Mouse (Mus musculus) embryonic stem cell, embryonic (primary cell): ENCODE data around the gene Hinfp.

Experiments
- CTCF ChIA-PET, 4 experiments: fragments of 300-600 bp in 2 of 4; fragments of 350-600 bp in 2 of 4; sonication (Branson Sonifier 250); formaldehyde crosslinking; loops; one replicate each; lab custom pipeline; 2022; ENCODE audit warnings: inconsistent platforms in 2 of 4; lab: Charles Lee
- POLR2A ChIA-PET, 4 experiments: fragments of 300-600 bp in 2 of 4; fragments of 350-600 bp in 2 of 4; sonication (Branson Sonifier 250); formaldehyde crosslinking; loops; one replicate each; lab custom pipeline; 2022; ENCODE audit warnings: antibody characterized with exemption in 4 of 4, inconsistent platforms in 1 of 4; lab: Charles Lee

The Hinfp gene

GRCm38 (mm10) chr9:44325032-44325767 lies 19.7 kb upstream of the Hinfp start:
- ChIA-PET POLR2A (interaction anchor here (0.6 to 16.0 kb wide), 42 partner anchors 9 to 442 kb away, joined by 3 to 483 read pairs (median 9); partner anchors contain the start of genes H2afx (in 4 of the 4), Cbl (in 2 of the 4), Hmbs (in 2 of the 4) and Vps11 (in 2 of the 4)), CTCF (interaction anchor here in 3 of 4 experiments (0.7 to 2.3 kb wide), 9 partner anchors 8 to 248 kb away, joined by 3 to 16 read pairs (median 4); partner anchors contain the start of genes Vps11 (in 2 of the 3), Ccdc153 (in 1 of the 3), H2afx (in 1 of the 3) and Hyou1 (in 1 of the 3))

- POLR2A ChIA-PET: interaction anchor here (0.9 to 16.0 kb wide), 11 partner anchors 10 to 90 kb away, joined by 3 to 483 read pairs (median 4); partner anchors contain the start of genes H2afx (in 3 of the 4), Hinfp (in 1 of the 4), Nlrx1 (in 1 of the 4) and Vps11 (in 1 of the 4)
- CTCF ChIA-PET: interaction anchor here in 3 of 4 experiments (0.6 to 1.4 kb wide), 5 partner anchors 9 to 372 kb away, joined by 3 to 4 read pairs (median 3); partner anchors contain the start of genes H2afx (in 1 of the 3) and Hyou1 (in 1 of the 3)
Measured at GRCm38 (mm10) chr9:44324147-44324546, 18.7 kb upstream of the Hinfp start.

GRCm38 (mm10) chr9:44323656-44324055 lies 18.2 kb upstream of the Hinfp start:
- ChIA-PET POLR2A (interaction anchor here (0.7 to 16.0 kb wide), 11 partner anchors 10 to 89 kb away, joined by 3 to 483 read pairs (median 4); partner anchors contain the start of genes H2afx (in 4 of the 4), Hinfp (in 1 of the 4) and Vps11 (in 1 of the 4)), CTCF (interaction anchor here in 2 of 4 experiments (0.6 to 1.1 kb wide), 3 partner anchors 10 to 372 kb away, joined by 3 to 4 read pairs (median 4); no protein-coding TSS in a partner anchor)

- ChIA-PET CTCF (interaction anchor here in 3 of 4 experiments (0.6 to 2.4 kb wide), 24 partner anchors 8 to 1110 kb away, joined by 3 to 15 read pairs (median 4); partner anchors contain the start of genes Nlrx1 (in 2 of the 3), Arcn1 (in 1 of the 3), Cbl (in 1 of the 3) and H2afx (in 1 of the 3)), POLR2A (interaction anchor here (0.5 to 16.0 kb wide), 78 partner anchors 7 to 578 kb away, joined by 3 to 483 read pairs (median 6); partner anchors contain the start of genes H2afx (in 4 of the 4), Hmbs (in 4 of the 4), Cbl (in 3 of the 4) and Hinfp (in 3 of the 4))
Measured at GRCm38 (mm10) chr9:44320799-44321133, 15.3 kb upstream of the Hinfp start.

- ChIA-PET CTCF (interaction anchor here (0.6 to 2.4 kb wide), 30 partner anchors 9 to 1109 kb away, joined by 3 to 15 read pairs (median 4); partner anchors contain the start of genes Nlrx1 (in 2 of the 4), Arcn1 (in 1 of the 4), Cbl (in 1 of the 4) and Ccdc153 (in 1 of the 4)), POLR2A (interaction anchor here (0.5 to 16.0 kb wide), 90 partner anchors 8 to 1115 kb away, joined by 3 to 483 read pairs (median 5); partner anchors contain the start of genes Cbl (in 4 of the 4), H2afx (in 4 of the 4), Hmbs (in 4 of the 4) and Abcg4 (in 3 of the 4))
Measured at GRCm38 (mm10) chr9:44319887-44320798, 14.7 kb upstream of the Hinfp start, which contains the start of gene C2cd2l. Gene C2cd2l, minus strand, starts transcription at chr9:44320285.

GRCm38 (mm10) chr9:44319105-44319886 lies 13.8 kb upstream of the Hinfp start:
- ChIA-PET POLR2A (interaction anchor here (0.5 to 16.0 kb wide), 62 partner anchors 7 to 1114 kb away, joined by 3 to 483 read pairs (median 8); partner anchors contain the start of genes Abcg4 (in 3 of the 4), Cbl (in 3 of the 4), H2afx (in 3 of the 4) and Hinfp (in 3 of the 4)), CTCF (interaction anchor here (0.6 to 2.4 kb wide), 15 partner anchors 8 to 203 kb away, joined by 3 to 11 read pairs (median 3); partner anchors contain the start of genes Ccdc153 (in 1 of the 4), H2afx (in 1 of the 4), Hyou1 (in 1 of the 4) and Nlrx1 (in 1 of the 4))

GRCm38 (mm10) chr9:44318826-44319095 lies 13.3 kb upstream of the Hinfp start:
- POLR2A ChIA-PET: interaction anchor here (0.5 to 16.0 kb wide), 31 partner anchors 7 to 234 kb away, joined by 3 to 483 read pairs (median 12); partner anchors contain the start of genes H2afx (in 3 of the 4), Dpagt1 (in 2 of the 4), Hinfp (in 2 of the 4) and Vps11 (in 2 of the 4)
- CTCF ChIA-PET: interaction anchor here in 3 of 4 experiments (0.6 to 2.4 kb wide), 3 partner anchors 51 to 202 kb away, joined by 3 to 8 read pairs (median 7); partner anchors contain the start of gene Nlrx1 (in 1 of the 3)

- ChIA-PET POLR2A (interaction anchor here in 3 of 4 experiments (0.5 to 16.0 kb wide), 22 partner anchors 8 to 177 kb away, joined by 3 to 483 read pairs (median 8); partner anchors contain the start of genes H2afx (in 3 of the 3), Dpagt1 (in 2 of the 3), Hinfp (in 2 of the 3) and Hmbs (in 2 of the 3)), CTCF (interaction anchor here in 1 of 4 experiments (0.6 kb wide), 1 partner anchor 193 kb away, joined by 8 read pairs; no protein-coding TSS in a partner anchor)
Measured at GRCm38 (mm10) chr9:44318076-44318825, 12.8 kb upstream of the Hinfp start.

- ChIA-PET CTCF (interaction anchor here in 1 of 4 experiments (0.7 kb wide), 1 partner anchor 13 kb away, joined by 5 read pairs; no protein-coding TSS in a partner anchor), POLR2A (interaction anchor here in 3 of 4 experiments (0.6 to 16.0 kb wide), 15 partner anchors 8 to 540 kb away, joined by 3 to 483 read pairs (median 12); partner anchors contain the start of genes H2afx (in 3 of the 3), Dpagt1 (in 2 of the 3), Hinfp (in 2 of the 3) and Hmbs (in 2 of the 3))
Measured at GRCm38 (mm10) chr9:44317452-44317851, 12.0 kb upstream of the Hinfp start.

GRCm38 (mm10) chr9:44314910-44315309 lies 9.4 kb upstream of the Hinfp start:
- POLR2A ChIA-PET: interaction anchor here in 3 of 4 experiments (1.3 to 16.0 kb wide), 6 partner anchors 12 to 20 kb away, joined by 3 to 483 read pairs (median 13); partner anchors contain the start of genes H2afx (in 3 of the 3) and Dpagt1 (in 1 of the 3)
- CTCF ChIA-PET: no interaction called here

- POLR2A ChIA-PET: interaction anchor here in 2 of 4 experiments (0.8 to 16.0 kb wide), 4 partner anchors 12 to 1053 kb away, joined by 4 to 483 read pairs (median 56); partner anchors contain the start of genes H2afx (in 2 of the 2) and Dpagt1 (in 1 of the 2)
- CTCF ChIA-PET: no interaction called here
Measured at GRCm38 (mm10) chr9:44314257-44314547, 8.7 kb upstream of the Hinfp start.

- POLR2A ChIA-PET: interaction anchor here in 3 of 4 experiments (0.7 to 16.0 kb wide), 7 partner anchors 13 to 1053 kb away, joined by 4 to 483 read pairs (median 5); partner anchors contain the start of genes H2afx (in 2 of the 3), Dpagt1 (in 1 of the 3) and Hmbs (in 1 of the 3)
- CTCF ChIA-PET: interaction anchor here in 1 of 4 experiments (0.7 kb wide), 1 partner anchor 164 kb away, joined by 3 read pairs; no protein-coding TSS in a partner anchor
Measured at GRCm38 (mm10) chr9:44313476-44314256, 8.2 kb upstream of the Hinfp start.

GRCm38 (mm10) chr9:44311136-44312134 lies 6.0 kb upstream of the Hinfp start:
- ChIA-PET CTCF (interaction anchor here (0.6 to 2.2 kb wide), 18 partner anchors 8 to 500 kb away, joined by 3 to 11 read pairs (median 3); partner anchors contain the start of genes Nlrx1 (in 2 of the 4), C2cd2l (in 1 of the 4), Cbl (in 1 of the 4) and Dpagt1 (in 1 of the 4)), POLR2A (interaction anchor here (0.8 to 7.6 kb wide), 36 partner anchors 8 to 227 kb away, joined by 3 to 93 read pairs (median 5); partner anchors contain the start of genes C2cd2l (in 4 of the 4), Abcg4 (in 3 of the 4), H2afx (in 3 of the 4) and Dpagt1 (in 2 of the 4))
